Mouse (Mus musculus): ENCODE measurements at regions not wholly inside any gene's neighbourhood (a gene's known extent, or its start where the extent isn't known, plus 50 kb on each side); places are given as distances from the start of the nearest gene placed in this dataset.

DNA sequence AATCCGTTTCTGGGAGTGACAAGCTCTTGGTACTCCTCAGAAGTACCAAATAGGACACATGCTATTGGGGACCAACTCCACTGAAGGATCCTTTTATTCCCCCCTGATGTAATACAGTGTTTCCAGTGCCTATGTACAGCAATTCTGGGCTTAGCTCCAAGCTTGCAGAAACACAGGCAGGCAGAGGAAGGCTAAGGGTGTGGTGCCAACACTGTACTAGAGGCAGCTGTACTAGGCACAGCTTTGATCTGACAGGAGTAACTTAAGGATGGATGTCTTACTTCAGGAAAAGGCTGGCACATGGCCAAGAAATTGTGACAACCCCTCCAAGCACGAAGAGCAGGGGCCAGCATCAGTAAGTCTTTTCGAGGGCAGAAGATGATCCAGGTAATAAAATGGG, 154.7 kb upstream of the Arid2 start:
- no peak for TF ChIP-seq CTCF (IDR thresholded peaks at IDR 0.05; ENCODE audit: insufficient read depth, low read depth, low read length)
- TF ChIP-seq POLR2A (IDR thresholded peaks at IDR 0.05; ENCODE audit: insufficient read depth, low read depth, low read length), result no peak

Data from olfactory bulb, adult 2 months (tissue).